ENCODE assay signal across 23 mouse cellular contexts in the genomic region with DNA sequence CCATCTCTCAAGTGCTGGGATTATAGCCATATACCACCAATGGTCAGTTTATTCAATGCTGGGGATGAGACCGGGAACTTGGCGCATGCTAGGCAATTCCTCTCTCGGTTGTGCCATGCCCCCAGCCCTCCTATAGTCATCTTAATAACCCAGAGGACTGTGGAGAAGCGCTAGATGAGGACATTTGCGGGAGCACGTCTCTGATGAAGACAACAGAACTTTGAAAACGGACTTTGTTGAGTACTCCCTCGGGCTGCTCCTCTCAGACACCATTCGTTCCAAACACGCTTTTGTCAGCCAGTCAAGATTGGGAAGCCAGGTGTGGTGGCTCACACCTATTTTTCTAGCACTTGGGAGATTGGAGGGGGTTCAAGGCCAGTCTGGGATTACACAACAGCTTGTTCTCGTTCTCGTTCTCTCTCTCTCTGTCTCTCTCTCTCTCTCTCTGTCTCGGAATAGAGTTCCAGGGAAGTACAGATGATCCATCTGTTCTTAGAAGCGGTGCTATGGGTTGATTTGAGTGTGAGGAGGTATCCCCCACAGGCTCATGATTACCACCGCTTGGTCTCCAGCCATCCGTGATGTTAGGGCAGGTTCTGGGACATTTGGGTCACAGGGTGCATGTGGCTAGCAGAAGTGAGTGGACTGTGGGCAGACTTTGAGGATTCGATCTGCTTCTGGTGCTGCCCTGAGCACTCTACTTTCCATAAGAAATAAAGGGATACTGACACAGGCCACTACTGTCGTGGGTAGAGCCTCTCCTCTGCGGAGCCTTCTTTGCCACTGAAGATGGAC. TPM values are rescaled to one million over a fixed set of nuclear protein-coding genes. Genes with fewer than 3 reads are reported as not detected.
DNase-seq lines count a peak whose midpoint lies in the region; ATAC-seq lines count a peak whose summit lies in the region.
"Had no signal": no experiment of that assay in that cellular context is flagged by ENCODE, and none has a peak within 500 bp of the region (broad histone marks: within the 10 kb centered on the region; RNA-seq: fewer than 3 reads in every experiment).

No protein-coding gene starts in this region.

- peaks cover 2% of the 10 kb centered on the region; the same call in 1 of the 2 replicates for H3K4me1 ChIP-seq in midbrain, embryonic 11.5 days (ENCODE audit: control insufficient read depth, insufficient read depth, low read length)
- peaks cover 19% of the 10 kb centered on the region for H3K4me1 ChIP-seq in midbrain, embryonic 15.5 days
- no peaks in the 10 kb centered on the region for H3K4me1 ChIP-seq in forebrain, embryonic 11.5 days (replicated peaks; ENCODE audit: control insufficient read depth, insufficient read depth, low read length)
- H3K4me1 ChIP-seq: embryonic facial prominence, embryonic 12.5 days had no signal

- H3K9ac ChIP-seq in midbrain, embryonic 11.5 days (ENCODE audit: low read length): no peak overlapping the region
- H3K9ac ChIP-seq in midbrain, embryonic 15.5 days: no peak overlapping the region
- H3K9ac ChIP-seq in forebrain, embryonic 11.5 days (ENCODE audit: low read length): no peak overlapping the region
- H3K9ac ChIP-seq: embryonic facial prominence, embryonic 12.5 days; forebrain, embryonic 12.5 days had no signal

- H3K27me3 ChIP-seq in midbrain, embryonic 11.5 days (ENCODE audit: control insufficient read depth, insufficient read depth, low read length): peaks cover 2% of the 10 kb centered on the region
- no peaks in the 10 kb centered on the region for H3K27me3 ChIP-seq in midbrain, embryonic 15.5 days (replicated peaks)
- no peaks in the 10 kb centered on the region for H3K27me3 ChIP-seq in forebrain, embryonic 11.5 days (ENCODE audit: control insufficient read depth, insufficient read depth, low read length)

- ATAC-seq in midbrain, embryonic 11.5 days (ENCODE audit: low FRiP score): no peak
- no peak for ATAC-seq in midbrain, embryonic 15.5 days (replicated peaks)
- no peak for ATAC-seq in forebrain, embryonic 11.5 days (replicated peaks; ENCODE audit: low FRiP score)
- ATAC-seq: activated CD4-positive, CD25-positive, alpha-beta regulatory T cell, adult 4 months; CD4-positive, CD25-positive, alpha-beta regulatory T cell, adult 4 months; forebrain, embryonic 14.5 days; forebrain, embryonic 16.5 days; Patski had no signal

- H3K4me3 ChIP-seq in midbrain, embryonic 11.5 days (ENCODE audit: low read depth, low read length): no peak overlapping the region
- no peak overlapping the region for H3K4me3 ChIP-seq in midbrain, embryonic 15.5 days
- no peak overlapping the region for H3K4me3 ChIP-seq in forebrain, embryonic 11.5 days (ENCODE audit: low read depth, low read length)
- H3K4me3 ChIP-seq: embryonic facial prominence, embryonic 10.5 days; embryonic facial prominence, embryonic 12.5 days; forebrain, embryonic 12.5 days had no signal

- 89% methylated on average over 19 of the region's 19 CpGs for WGBS in midbrain, embryonic 11.5 days
- WGBS in midbrain, embryonic 15.5 days: 93% methylated on average over 19 of the region's 19 CpGs
- WGBS in forebrain, embryonic 11.5 days: 92% methylated on average over 19 of the region's 19 CpGs

- H3K36me3 ChIP-seq in midbrain, embryonic 11.5 days (ENCODE audit: control insufficient read depth, insufficient read depth, low read length): no peaks in the 10 kb centered on the region
- no peaks in the 10 kb centered on the region for H3K36me3 ChIP-seq in midbrain, embryonic 15.5 days (replicated peaks)
- no peaks in the 10 kb centered on the region for H3K36me3 ChIP-seq in forebrain, embryonic 11.5 days (ENCODE audit: control insufficient read depth, insufficient read depth, low read length)
- H3K36me3 ChIP-seq: embryonic facial prominence, embryonic 10.5 days; embryonic facial prominence, embryonic 12.5 days; forebrain, embryonic 12.5 days; G1E had no signal

- H3K4me2 ChIP-seq in midbrain, embryonic 11.5 days: no peak overlapping the region
- H3K4me2 ChIP-seq in midbrain, embryonic 15.5 days: no peak overlapping the region
- no peak overlapping the region for H3K4me2 ChIP-seq in forebrain, embryonic 11.5 days (ENCODE audit: low read depth, low read length, severe bottlenecking)
- H3K4me2 ChIP-seq: embryonic facial prominence, embryonic 12.5 days; forebrain, embryonic 12.5 days had no signal

- no peaks in the 10 kb centered on the region for H3K9me3 ChIP-seq in midbrain, embryonic 11.5 days (ENCODE audit: control insufficient read depth, low read length)
- H3K9me3 ChIP-seq in midbrain, embryonic 15.5 days: no peaks in the 10 kb centered on the region
- no peaks in the 10 kb centered on the region for H3K9me3 ChIP-seq in forebrain, embryonic 11.5 days (ENCODE audit: control insufficient read depth, low read length)
- H3K9me3 ChIP-seq: embryonic facial prominence, embryonic 10.5 days; embryonic facial prominence, embryonic 12.5 days; forebrain, embryonic 12.5 days had no signal

- H3K27ac ChIP-seq in midbrain, embryonic 11.5 days (ENCODE audit: low read depth, low read length): no peak overlapping the region
- H3K27ac ChIP-seq in midbrain, embryonic 15.5 days: no peak overlapping the region
- no peak overlapping the region for H3K27ac ChIP-seq in forebrain, embryonic 11.5 days (ENCODE audit: low read depth, low read length)
- H3K27ac ChIP-seq: embryonic facial prominence, embryonic 10.5 days; embryonic facial prominence, embryonic 12.5 days; forebrain, embryonic 12.5 days had no signal

- intact Hi-C loops in heart, postnatal 14 days (cut with DNase I): no loop called here

- DNase-seq in cerebellum, adult 9-10 months: peak; percentile 9
- no peak for DNase-seq in cerebellum, postnatal 36 days
- DNase-seq in heart, adult 11 months: peak; percentile 77
- DNase-seq in heart, postnatal 14 days: no peak
- DNase-seq in midbrain, embryonic 11.5 days (ENCODE audit: low spot score, missing footprints): peak; percentile 66
- no peak for DNase-seq in forebrain, embryonic 11.5 days (ENCODE audit: low spot score)
- DNase-seq: adrenal gland, adult 8-10 months; adrenal gland, postnatal 14 days; adrenal gland, postnatal 36 days; B cell, adult 2 months; cerebellum, adult 11 months; cerebellum, adult 18-20 months; cerebellum, adult 8-10 months had no signal

RNA-seq across cellular contexts. Expression of a gene that starts 2.0 kb away (rescaled TPM):
- under 1 TPM; 0.38 to 0.51 TPM for total RNA-seq in heart, postnatal 14 days (2021)
- 4.7 and 4.8 TPM in 2 replicates for polyA plus RNA-seq in midbrain, embryonic 11.5 days (2014; fragmentation: Nextera tagmentation; extraction: Ambion mirVana)
- 21.5 and 25.1 TPM in 2 replicates for polyA plus RNA-seq in midbrain, embryonic 15.5 days (2015; fragmentation: Nextera tagmentation; extraction: Ambion mirVana)
- polyA plus RNA-seq in forebrain, embryonic 11.5 days (2014; fragmentation: Nextera tagmentation; extraction: Ambion mirVana): 3.0 and 4.5 TPM in 2 replicates
- polyA plus RNA-seq: activated CD4-positive, CD25-positive, alpha-beta regulatory T cell, adult 4 months; CD4-positive, CD25-positive, alpha-beta regulatory T cell, adult 4 months; Patski had no signal

Comparison
In these comparisons a context has a peak if more than half of its experiments do, and no peak if none do; other contexts are left out.
1. DNase-seq: peak in cerebellum, adult 9-10 months (single experiment), heart, adult 11 months (single experiment) and midbrain, embryonic 11.5 days (single experiment); none in cerebellum, postnatal 36 days (0 of 2), heart, postnatal 14 days (0 of 2) and forebrain, embryonic 11.5 days (single experiment).